Mouse (Mus musculus): ENCODE measurements around the gene Tet3. TPM values are rescaled to one million over a fixed set of nuclear protein-coding genes. Genes with fewer than 3 reads are reported as not detected.
"Not testable (repeated sequence)": the region's sequence is repeated elsewhere in the genome, so short reads cannot be mapped to it uniquely, and the experiment has no call there.

The Tet3 gene
- polyA plus RNA-seq, 1 experiment from 2014 or later: 27.7 TPM

- Histone ChIP-seq H3K9ac (no peak overlapping the region; the same call in 1 of the 2 replicates), H3K27me3 (replicated peaks) (no peaks in the 10 kb centered on the region), H3K9me3 (no peaks in the 10 kb centered on the region), H3K4me1 (peaks cover 4% of the 10 kb centered on the region), H3K4me3 (no peak overlapping the region), H3K27ac (replicated peaks) (no peak overlapping the region), H3K4me2 (no peak overlapping the region), H3K36me3 (peaks cover 87% of the 10 kb centered on the region)
- 23% methylated on average over 7 of the region's 7 CpGs for WGBS
- peak; percentile 57; the same call in 1 of the 2 replicates for ATAC-seq (ENCODE audit: extremely low read depth, insufficient number of reproducible peaks, low FRiP score, low TSS enrichment)
Observed at GRCm38 (mm10) chr6:83356569-83357138, 102.2 kb downstream of the Tet3 start.

GRCm38 (mm10) chr6:83354856-83355781, 103.8 kb downstream of the Tet3 start:
- H3K27ac ChIP-seq (replicated peaks): no peak overlapping the region
- no peaks in the 10 kb centered on the region for H3K9me3 ChIP-seq
- H3K4me3 ChIP-seq: no peak overlapping the region
- 82% methylated on average over 9 of the region's 9 CpGs for WGBS
- no peak overlapping the region for H3K4me2 ChIP-seq
- H3K27me3 ChIP-seq (replicated peaks): no peaks in the 10 kb centered on the region
- no peak for ATAC-seq (ENCODE audit: extremely low read depth, insufficient number of reproducible peaks, low FRiP score, low TSS enrichment)
- peaks cover 75% of the 10 kb centered on the region for H3K36me3 ChIP-seq
- H3K4me1 ChIP-seq: peaks cover 16% of the 10 kb centered on the region
- no peak overlapping the region for H3K9ac ChIP-seq

- Histone ChIP-seq H3K4me2 (peak overlapping the region; percentile 93), H3K9me3 (no peaks in the 10 kb centered on the region), H3K4me1 (peaks cover 28% of the 10 kb centered on the region), H3K27me3 (replicated peaks) (no peaks in the 10 kb centered on the region), H3K4me3 (no peak overlapping the region), H3K27ac (replicated peaks) (peak overlapping the region; percentile 72; the same call in 1 of the 2 replicates), H3K9ac (no peak overlapping the region), H3K36me3 (peaks cover 52% of the 10 kb centered on the region)
- no peak for ATAC-seq (ENCODE audit: extremely low read depth, insufficient number of reproducible peaks, low FRiP score, low TSS enrichment)
- WGBS: 91% methylated on average over 24 of the region's 24 CpGs
Observed at GRCm38 (mm10) chr6:83352666-83353410, 106.0 kb downstream of the Tet3 start.

GRCm38 (mm10) chr6:83351490-83352160, 107.3 kb downstream of the Tet3 start:
- H3K27ac ChIP-seq (replicated peaks): peak overlapping the region; percentile 72
- H3K27me3 ChIP-seq (replicated peaks): no peaks in the 10 kb centered on the region
- H3K9me3 ChIP-seq: no peaks in the 10 kb centered on the region
- peak overlapping the region; percentile 47 for H3K9ac ChIP-seq
- H3K4me2 ChIP-seq: peak overlapping the region; percentile 93
- ATAC-seq (ENCODE audit: extremely low read depth, insufficient number of reproducible peaks, low FRiP score, low TSS enrichment): peak; percentile 67
- H3K36me3 ChIP-seq: peaks cover 45% of the 10 kb centered on the region
- H3K4me1 ChIP-seq: peaks cover 24% of the 10 kb centered on the region
- 63% methylated on average over 7 of the region's 7 CpGs for WGBS
- no peak overlapping the region for H3K4me3 ChIP-seq

GRCm38 (mm10) chr6:83350851-83351405, 108.0 kb downstream of the Tet3 start:
- Histone ChIP-seq H3K36me3 (peaks cover 42% of the 10 kb centered on the region), H3K9ac (peak overlapping the region; percentile 47)

GRCm38 (mm10) chr6:83350172-83350571, 108.7 kb downstream of the Tet3 start:
- no peak for ATAC-seq (ENCODE audit: extremely low read depth, insufficient number of reproducible peaks, low FRiP score, low TSS enrichment)
- peak overlapping the region; percentile 93 for H3K4me2 ChIP-seq
- H3K27me3 ChIP-seq (replicated peaks): no peaks in the 10 kb centered on the region
- H3K9me3 ChIP-seq: no peaks in the 10 kb centered on the region
- H3K27ac ChIP-seq (replicated peaks): peak overlapping the region; percentile 51
- H3K36me3 ChIP-seq: peaks cover 34% of the 10 kb centered on the region
- peak overlapping the region; percentile 89 for H3K4me3 ChIP-seq
- H3K9ac ChIP-seq: peak overlapping the region; percentile 96
- peaks cover 24% of the 10 kb centered on the region for H3K4me1 ChIP-seq
- 72% methylated on average over 7 of the region's 7 CpGs for WGBS

More at GRCm38 (mm10) chr6:83350851-83351405, 108.0 kb downstream of the Tet3 start:
- H3K4me3 ChIP-seq: no peak overlapping the region
- H3K27ac ChIP-seq (replicated peaks): peak overlapping the region; percentile 72
- ATAC-seq (ENCODE audit: extremely low read depth, insufficient number of reproducible peaks, low FRiP score, low TSS enrichment): no peak
- H3K9me3 ChIP-seq: no peaks in the 10 kb centered on the region
- peaks cover 24% of the 10 kb centered on the region for H3K4me1 ChIP-seq
- WGBS: 87% methylated on average over 16 of the region's 16 CpGs
- H3K4me2 ChIP-seq: peak overlapping the region; percentile 93; the same call in 1 of the 2 replicates
- H3K27me3 ChIP-seq (replicated peaks): no peaks in the 10 kb centered on the region

GRCm38 (mm10) chr6:83349274-83349958, 109.5 kb downstream of the Tet3 start:
- WGBS: 1% methylated on average over 44 of the region's 53 CpGs
- Histone ChIP-seq H3K4me3 (peak overlapping the region; percentile 89), H3K9ac (peak overlapping the region; percentile 96), H3K4me2 (peak overlapping the region; percentile 93), H3K36me3 (peaks cover 27% of the 10 kb centered on the region), H3K9me3 (no peaks in the 10 kb centered on the region), H3K27ac (replicated peaks) (peak overlapping the region; percentile 51), H3K4me1 (peaks cover 24% of the 10 kb centered on the region), H3K27me3 (replicated peaks) (no peaks in the 10 kb centered on the region)
- ATAC-seq (ENCODE audit: extremely low read depth, insufficient number of reproducible peaks, low FRiP score, low TSS enrichment): peak; percentile 86

- no peak for ATAC-seq (ENCODE audit: extremely low read depth, insufficient number of reproducible peaks, low FRiP score, low TSS enrichment)
Observed at GRCm38 (mm10) chr6:83348873-83349272, 110.0 kb downstream of the Tet3 start, which contains the start of gene Bola3. Gene Bola3, plus strand, starts transcription at chr6:83349147.

GRCm38 (mm10) chr6:83347916-83348315, 111.0 kb downstream of the Tet3 start:
- H3K4me3 ChIP-seq: no peak overlapping the region
- H3K27ac ChIP-seq (replicated peaks): no peak overlapping the region
- no peaks in the 10 kb centered on the region for H3K9me3 ChIP-seq
- ATAC-seq (ENCODE audit: extremely low read depth, insufficient number of reproducible peaks, low FRiP score, low TSS enrichment): no peak
- 88% methylated on average over 3 of the region's 3 CpGs for WGBS
- no peaks in the 10 kb centered on the region for H3K27me3 ChIP-seq (replicated peaks)
- H3K9ac ChIP-seq: no peak overlapping the region
- peaks cover 24% of the 10 kb centered on the region for H3K4me1 ChIP-seq
- H3K4me2 ChIP-seq: no peak overlapping the region
- peaks cover 22% of the 10 kb centered on the region for H3K36me3 ChIP-seq

More at GRCm38 (mm10) chr6:83348873-83349272, 110.0 kb downstream of the Tet3 start, which contains the start of gene Bola3:
- Histone ChIP-seq H3K9ac (peak within 1 kb of the TSS; percentile 96), H3K4me2 (peak within 1 kb of the TSS; percentile 93), H3K36me3 (peaks cover 25% of the 10 kb centered on the region), H3K27ac (replicated peaks) (peak within 1 kb of the TSS; percentile 51), H3K4me1 (peaks cover 24% of the 10 kb centered on the region), H3K9me3 (no peaks in the 10 kb centered on the region), H3K27me3 (replicated peaks) (no peaks in the 10 kb centered on the region), H3K4me3 (peak within 1 kb of the TSS; percentile 89)
- 36% methylated on average over 6 of the region's 6 CpGs for WGBS

- Histone ChIP-seq H3K36me3 (peaks cover 35% of the 10 kb centered on the region), H3K4me1 (peaks cover 13% of the 10 kb centered on the region)
- ATAC-seq (ENCODE audit: extremely low read depth, insufficient number of reproducible peaks, low FRiP score, low TSS enrichment); H3K4me3 ChIP-seq; H3K27me3 ChIP-seq (replicated peaks); H3K9ac ChIP-seq; H3K27ac ChIP-seq (replicated peaks); H3K9me3 ChIP-seq; H3K4me2 ChIP-seq: not testable (repeated sequence)
- 80% methylated on average over 8 of the region's 8 CpGs for WGBS
Observed at GRCm38 (mm10) chr6:83345285-83345684, 113.6 kb downstream of the Tet3 start.

Data from heart, embryonic 13.5 days (tissue).